Mouse (Mus musculus) Patski (cell line): ENCODE data around the gene Tpk1. TPM values are rescaled to one million over a fixed set of nuclear protein-coding genes. Genes with fewer than 3 reads are reported as not detected.

Experiments used
- ATAC-seq: fragments of 100-300 bp; one replicate; pipeline ENCODE4 v1.8.0; 2021
- CTCF ChIA-PET: fragments of 350-600 bp; sonication (Branson Sonifier 250); formaldehyde crosslinking; loops from one replicate; lab custom pipeline; 2022; ENCODE audit warnings: inconsistent platforms; lab: Charles Lee
- POLR2A ChIA-PET: fragments of 350-600 bp; sonication (Branson Sonifier 250); formaldehyde crosslinking; loops from one replicate; lab custom pipeline; 2022; ENCODE audit warnings: antibody characterized with exemption, inconsistent platforms; lab: Charles Lee
- DNase-seq: peaks from one replicate; pipeline ENCODE4 v3.0.0-alpha.2; 2011; ENCODE audit warnings: low read depth, low spot score
- H3K27me3 ChIP-seq: fragments of 371-371 bp; one replicate; pipeline ENCODE4 v1.5.1; 2021
- CTCF ChIP-seq: fragments of 100-300 bp; IDR thresholded peaks from one replicate; pipeline ENCODE4 v1.5.1; 2021
- in situ Hi-C: fragments of 300-500 bp; cut with MboI; formaldehyde crosslinking; loops from 3 replicates; pipeline ENCODE4 v1.11.1; 2018; ENCODE audit warnings: low pct_unique_long_range_greater_than_20kb, mixed read lengths
- polyA plus RNA-seq: library from polyadenylated mRNA; unstranded; gene quantifications from one replicate; pipeline ENCODE4 v1.2.3, GENCODE M21; 2021

Tpk1 gene
- polyA plus RNA-seq, 1 experiment from 2014 or later: 6.4 TPM

DNA sequence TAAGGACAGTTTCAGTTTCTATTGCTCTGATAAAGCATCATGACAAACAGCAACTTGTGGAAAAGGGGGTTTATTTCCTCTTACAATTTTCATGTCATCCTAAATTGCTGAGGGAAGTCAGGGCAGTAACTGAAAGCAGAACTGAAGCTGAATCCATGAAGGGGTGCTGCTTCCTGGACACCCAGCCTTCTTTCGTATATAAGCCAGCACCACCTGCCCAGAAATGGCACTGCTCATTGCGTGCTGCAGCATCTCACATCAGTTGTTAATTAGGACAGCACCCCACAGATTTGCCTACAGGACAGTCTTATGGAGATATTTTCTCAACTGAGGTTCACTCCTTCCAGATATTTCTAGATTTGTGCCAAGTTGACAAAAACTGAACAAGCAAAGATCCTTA is 216.6 kb downstream of the Tpk1 start:
- CTCF ChIA-PET: no interaction called here
- ATAC-seq (no peak), DNase-seq (no peak)
- POLR2A ChIA-PET: no interaction called here
- H3K27me3 ChIP-seq: no peaks in the 10 kb centered on the region
- in situ Hi-C loops: no loop called here
- no peak for TF ChIP-seq CTCF

DNA sequence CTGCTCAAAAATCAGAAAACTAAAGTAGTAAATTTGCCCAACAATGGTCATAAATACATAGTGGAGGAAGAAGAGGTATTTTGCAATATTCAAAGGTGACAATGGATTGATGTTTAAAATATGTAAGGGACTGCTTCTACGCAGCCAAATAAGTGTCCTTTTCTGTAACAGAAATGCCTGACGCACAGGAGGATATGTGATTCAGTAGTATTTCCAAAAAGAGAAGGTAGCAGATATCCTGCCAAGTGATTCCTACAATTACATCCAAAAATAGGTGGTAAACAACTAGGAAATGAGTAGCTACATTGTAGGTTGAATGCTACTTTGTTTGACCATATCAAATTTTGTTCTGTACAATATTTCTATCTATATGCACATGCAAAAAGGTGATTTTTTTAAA is 220.2 kb downstream of the Tpk1 start:
- no peak for TF ChIP-seq CTCF
- in situ Hi-C loops: no loop called here
- DNase-seq: no peak
- no peak for ATAC-seq
- POLR2A ChIA-PET: no interaction called here
- H3K27me3 ChIP-seq: no peaks in the 10 kb centered on the region
- CTCF ChIA-PET: no interaction called here

DNA sequence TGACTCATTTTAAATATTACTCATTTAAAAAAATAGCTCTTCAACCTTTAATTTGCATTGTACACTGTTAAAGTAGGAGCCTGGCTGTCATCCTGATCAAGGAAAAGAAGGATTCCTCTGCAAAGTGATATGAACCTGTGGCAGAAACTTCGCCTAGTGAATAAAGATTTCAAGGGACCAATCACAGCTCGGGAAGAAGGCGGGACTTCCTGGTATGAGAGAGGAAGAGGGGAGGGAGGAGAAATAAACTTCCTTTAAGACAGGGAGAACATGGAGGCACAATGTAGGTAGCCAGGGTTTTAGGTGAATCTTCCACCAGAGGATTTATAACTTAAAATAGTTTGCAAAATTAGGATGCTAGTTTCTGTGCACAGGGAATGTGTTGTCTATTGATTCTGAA is 223.9 kb downstream of the Tpk1 start:
- TF ChIP-seq CTCF: no peak
- in situ Hi-C loops: no loop called here
- DNase-seq (no peak), ATAC-seq (no peak)
- no peaks in the 10 kb centered on the region for H3K27me3 ChIP-seq
- POLR2A ChIA-PET: no interaction called here
- CTCF ChIA-PET: no interaction called here

DNA sequence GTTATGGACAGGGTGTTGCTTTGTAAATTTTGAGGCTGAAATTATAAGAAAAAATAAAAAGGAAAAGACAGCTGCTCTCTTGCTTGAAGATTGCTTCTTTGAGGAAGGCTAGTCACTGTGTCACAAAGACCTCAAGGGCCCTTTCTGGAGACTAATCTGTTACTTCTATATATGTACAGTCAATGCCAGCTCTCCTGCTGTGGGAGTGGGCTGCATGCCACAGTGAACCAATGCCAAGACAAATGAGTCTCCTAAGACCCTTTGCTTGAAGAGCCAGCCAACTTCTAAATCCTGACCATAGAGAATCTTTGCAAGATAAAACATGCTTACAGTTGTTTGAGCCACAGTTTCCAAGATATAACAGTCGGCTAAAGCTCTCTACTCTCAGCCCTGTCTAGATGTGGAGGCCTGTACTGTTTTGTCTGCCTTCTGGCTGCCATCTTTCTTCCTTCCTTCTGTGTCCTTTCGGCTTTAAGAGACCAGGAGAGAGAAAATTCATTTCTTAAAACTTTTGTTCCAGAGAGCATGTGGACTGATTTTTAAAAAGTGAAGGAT is 230.0 kb downstream of the Tpk1 start:
- in situ Hi-C loops: no loop called here
- ATAC-seq (no peak), DNase-seq (no peak)
- ChIA-PET POLR2A (no interaction called here), CTCF (interaction anchor here (1.1 to 1.4 kb wide), 2 partner anchors 12 kb away, joined by 3 read pairs; no protein-coding TSS in a partner anchor)
- TF ChIP-seq CTCF: no peak
- H3K27me3 ChIP-seq: no peaks in the 10 kb centered on the region

DNA sequence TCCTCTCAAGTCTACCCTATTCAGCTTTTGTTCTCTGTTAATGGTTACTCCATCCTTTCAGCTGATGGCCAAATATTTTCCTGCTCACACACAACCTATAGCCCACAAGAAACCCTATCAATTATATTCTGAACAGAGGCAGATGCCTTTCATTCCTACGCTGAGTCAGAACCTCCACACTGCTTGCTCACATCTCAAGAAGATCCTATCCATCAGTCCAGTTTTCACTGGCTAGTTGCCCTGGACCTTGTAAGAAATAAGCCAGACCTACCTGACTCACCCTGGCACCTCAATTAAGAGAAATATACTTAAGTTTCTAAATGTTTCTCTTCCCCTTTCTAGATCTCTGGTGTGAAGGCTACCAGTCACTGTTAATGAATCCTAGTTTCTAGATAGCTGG is 231.7 kb downstream of the Tpk1 start:
- DNase-seq (peak; percentile 13), ATAC-seq (peak; percentile 56)
- in situ Hi-C loops: no loop called here
- no peaks in the 10 kb centered on the region for H3K27me3 ChIP-seq
- CTCF ChIA-PET: no interaction called here
- TF ChIP-seq CTCF: no peak
- POLR2A ChIA-PET: no interaction called here

DNA sequence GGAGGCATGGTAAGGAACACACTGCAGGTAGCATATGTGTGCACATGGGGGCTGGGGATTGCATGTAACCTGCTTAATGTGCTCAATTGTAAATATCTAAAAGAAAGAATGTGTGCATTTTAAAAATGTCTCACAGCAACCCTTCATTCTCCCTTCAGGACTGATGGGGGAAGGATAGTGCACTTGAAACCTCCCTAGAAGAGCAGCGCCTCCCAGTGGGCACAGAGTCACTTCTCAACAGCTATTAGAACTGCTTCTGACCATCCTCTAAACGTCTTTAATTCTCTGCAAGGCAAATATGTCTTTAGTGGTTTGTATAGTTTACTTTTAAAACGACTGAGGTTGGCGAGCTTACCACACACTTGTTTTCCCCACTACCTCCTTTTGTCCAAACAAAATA is 241.1 kb downstream of the Tpk1 start:
- peak; percentile 33 for TF ChIP-seq CTCF
- CTCF ChIA-PET: no interaction called here
- DNase-seq (no peak), ATAC-seq (no peak)
- POLR2A ChIA-PET: no interaction called here
- H3K27me3 ChIP-seq: no peaks in the 10 kb centered on the region
- in situ Hi-C loops: no loop called here

DNA sequence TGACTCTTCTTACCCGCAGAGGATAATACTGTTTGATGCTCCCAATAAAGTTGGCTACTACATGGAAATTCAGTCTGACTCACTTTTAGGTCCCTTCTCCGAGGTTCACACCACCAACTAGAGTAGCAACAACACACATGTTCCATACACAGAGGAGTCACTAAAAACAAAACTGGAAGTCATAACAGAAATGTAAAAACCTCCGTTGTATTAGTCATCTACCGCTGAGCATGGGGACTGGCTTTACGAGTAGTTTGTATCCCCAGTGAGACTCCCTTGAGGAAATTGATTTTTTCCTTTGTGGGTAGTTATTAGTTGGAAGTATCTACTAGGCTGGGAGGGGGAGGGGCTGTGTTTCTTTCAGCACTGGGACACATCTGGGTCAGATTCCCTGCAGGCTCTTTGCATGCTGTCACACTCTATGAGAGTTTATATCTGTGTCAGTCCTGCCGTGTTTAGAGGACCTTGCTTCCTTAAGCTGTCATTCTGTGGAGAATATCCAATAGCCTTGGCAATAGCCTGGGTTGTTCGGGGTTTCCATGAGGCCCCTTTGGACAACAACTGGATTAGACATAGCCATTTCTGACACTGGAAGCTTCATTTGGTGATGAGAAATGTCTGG is 245.6 kb downstream of the Tpk1 start:
- POLR2A ChIA-PET: no interaction called here
- no peak for ATAC-seq

DNA sequence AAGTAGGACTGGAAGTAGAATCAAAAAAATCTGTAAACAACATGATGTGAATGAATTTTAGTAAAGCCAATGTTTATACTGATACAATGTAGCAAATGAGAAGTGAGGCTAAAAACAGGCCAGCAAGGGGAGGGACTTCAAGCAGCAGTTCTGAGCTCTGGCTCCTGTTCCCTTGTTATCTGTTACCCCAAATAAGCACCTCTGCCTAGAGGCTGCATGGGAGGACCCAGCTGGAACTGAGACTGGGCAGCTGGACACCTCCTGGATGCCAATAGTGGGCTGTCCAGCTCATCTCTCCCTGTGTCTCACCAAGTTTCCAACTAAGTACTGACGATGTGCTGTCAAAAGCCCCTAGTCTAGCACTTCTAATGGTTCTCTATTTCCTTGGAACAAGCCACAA is 257.1 kb downstream of the Tpk1 start:
- POLR2A ChIA-PET: no interaction called here
- CTCF ChIA-PET: no interaction called here
- no peak for DNase-seq
- TF ChIP-seq CTCF: no peak
- in situ Hi-C loops: no loop called here
- no peak for ATAC-seq
- H3K27me3 ChIP-seq: no peaks in the 10 kb centered on the region

More for the DNA sequence above, 245.6 kb downstream of the Tpk1 start:
- DNase-seq: no peak
- CTCF ChIA-PET: interaction anchor here (0.6 to 1.9 kb wide), 2 partner anchors 10 to 18 kb away, joined by 3 to 6 read pairs; no protein-coding TSS in a partner anchor
- no peak for TF ChIP-seq CTCF
- no peaks in the 10 kb centered on the region for H3K27me3 ChIP-seq
- in situ Hi-C loops: no loop called here

DNA sequence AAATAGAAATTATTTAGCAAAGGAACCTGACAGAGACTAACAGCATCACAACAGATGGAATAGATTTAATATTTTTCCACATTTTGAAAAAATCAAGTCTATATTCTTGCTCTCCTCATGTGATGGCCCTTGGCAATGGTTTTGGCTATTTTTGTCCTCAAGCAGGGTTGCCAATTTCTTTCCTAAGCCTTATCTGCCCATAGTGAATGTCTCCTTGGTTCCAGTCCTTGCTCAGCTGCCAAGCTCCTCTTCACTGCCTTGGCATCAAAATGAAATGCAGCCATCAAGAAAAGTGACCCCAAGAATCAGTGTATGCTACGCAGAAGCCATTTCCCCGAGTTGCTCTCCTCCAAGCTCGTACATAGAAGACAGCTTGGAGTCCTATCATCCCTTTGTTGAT is 263.0 kb downstream of the Tpk1 start:
- no peak for TF ChIP-seq CTCF
- no peak for ATAC-seq
- no peaks in the 10 kb centered on the region for H3K27me3 ChIP-seq
- ChIA-PET POLR2A (no interaction called here), CTCF (no interaction called here)
- in situ Hi-C loops: no loop called here
- DNase-seq: no peak

DNA sequence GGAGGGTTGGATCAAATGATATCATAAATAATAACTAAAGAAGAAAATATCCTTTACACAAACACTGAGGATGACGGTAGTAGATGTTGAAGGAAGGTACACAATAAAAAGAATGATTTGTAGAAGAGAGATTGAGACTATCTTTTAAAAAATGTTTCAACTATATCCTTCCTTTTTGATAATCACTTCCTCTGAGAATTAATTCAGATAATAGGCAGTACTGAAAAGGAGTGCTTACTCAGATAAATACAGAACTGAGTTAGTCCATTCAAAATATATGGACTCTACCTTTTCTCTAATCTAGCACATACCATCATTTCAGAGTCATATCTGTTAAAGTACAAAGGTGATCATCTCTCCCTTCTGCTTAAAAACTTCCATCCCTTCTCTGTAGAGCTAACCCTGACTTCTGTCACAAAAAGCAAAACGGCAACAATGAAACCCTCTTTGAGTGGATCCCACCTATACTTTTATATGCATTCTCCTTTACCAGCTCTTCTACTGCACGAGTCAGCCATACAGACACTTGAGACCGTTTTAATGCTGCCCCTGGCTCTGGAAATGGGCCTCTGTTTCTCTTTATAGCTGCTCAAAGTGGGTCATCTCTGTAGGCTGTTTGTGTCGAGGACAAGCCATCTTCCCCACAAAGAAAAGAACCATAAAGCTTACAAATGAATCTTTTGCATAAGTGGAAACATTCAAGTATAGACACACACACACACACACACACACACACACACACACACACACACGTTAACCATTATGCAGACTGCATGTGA is 263.7 kb downstream of the Tpk1 start:
- CTCF ChIA-PET: no interaction called here
- no peak for DNase-seq
- TF ChIP-seq CTCF: no peak
- in situ Hi-C loops: no loop called here
- no peaks in the 10 kb centered on the region for H3K27me3 ChIP-seq
- POLR2A ChIA-PET: no interaction called here
- no peak for ATAC-seq

DNA sequence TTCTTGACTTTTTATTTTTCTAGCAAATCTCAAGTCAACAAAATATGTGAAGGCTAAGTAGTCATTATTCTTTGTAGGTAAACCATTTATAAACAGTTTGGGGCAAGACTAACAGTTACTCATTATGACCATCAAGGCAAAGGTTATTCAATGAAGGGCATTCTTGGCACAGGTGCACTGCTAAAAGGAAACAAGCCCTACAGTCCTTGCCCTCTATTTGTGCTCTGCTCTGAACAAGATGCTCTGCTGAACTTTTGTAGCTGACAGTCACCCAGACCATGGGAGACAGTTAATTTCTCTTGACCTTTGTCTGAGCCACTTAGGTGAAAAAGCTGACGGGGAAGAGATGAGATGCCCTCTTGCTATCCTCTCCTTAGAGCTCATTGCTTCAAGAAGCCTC is 269.7 kb downstream of the Tpk1 start:
- in situ Hi-C loops: no loop called here
- no peak for TF ChIP-seq CTCF
- ChIA-PET POLR2A (no interaction called here), CTCF (no interaction called here)
- no peaks in the 10 kb centered on the region for H3K27me3 ChIP-seq
- DNase-seq (no peak), ATAC-seq (no peak)
